In genomic region chr3:122001568-122001967, GRCm38 (mm10) we compare ENCODE assay signal across 24 mouse cellular contexts. TPM values are rescaled to one million over a fixed set of nuclear protein-coding genes. Genes with fewer than 3 reads are reported as not detected.
DNase-seq lines count a peak whose midpoint lies in the region; TF ChIP-seq lines count a peak whose summit lies in the region.
"Had no signal": no experiment of that assay in that cellular context is flagged by ENCODE, and none has a peak within 500 bp of the region (broad histone marks: within the 10 kb centered on the region; RNA-seq: fewer than 3 reads in every experiment).

No protein-coding gene starts in this region.

- TF ChIP-seq CTCF in gastrocnemius, adult 2 months (IDR thresholded peaks at IDR 0.05), result no peak

- intact Hi-C loops in gastrocnemius, adult 2 months (cut with DNase I), result no loop called here

- peak overlapping the region; percentile 76 for H3K27ac ChIP-seq in gastrocnemius, adult 2 months
- H3K27ac ChIP-seq: heart, embryonic 10.5 days; hindbrain, embryonic 12.5 days; layer of hippocampus, adult 2 months; neural tube, embryonic 12.5 days had no signal

- no peak for DNase-seq in gastrocnemius, adult 2 months
- DNase-seq in gastrocnemius, postnatal 25 days, result no peak
- DNase-seq in kidney, postnatal 10 days, result peak; percentile 36
- DNase-seq in kidney, adult 9 months, result no peak
- peak; percentile 45 for DNase-seq in embryo, embryonic 10 days (ENCODE audit: low spot score)
- DNase-seq in embryo, embryonic 9.5 days (ENCODE audit: extremely low spot score), result peak; percentile 17
- DNase-seq in yolk sac, embryonic 10.5 days (ENCODE audit: low spot score), result no peak
- no peak for DNase-seq in MN1 (ENCODE audit: low spot score)
- DNase-seq: cerebellum, adult 18-20 months; cerebellum, postnatal 25 days; forebrain, postnatal 0 days; heart, postnatal 10 days; kidney, adult 8-10 months; liver, postnatal 0 days; midbrain, embryonic 14.5 days; right cerebral cortex, postnatal 14 days; spleen, adult 18-20 months; thymus, postnatal 14 days had no signal

- peak overlapping the region; percentile 23; the same call in 1 of the 2 replicates for H3K4me3 ChIP-seq in gastrocnemius, adult 2 months
- H3K4me3 ChIP-seq: heart, embryonic 10.5 days; hindbrain, embryonic 12.5 days; layer of hippocampus, adult 2 months; megakaryocyte, embryonic 14.5 days; neural tube, embryonic 12.5 days had no signal

RNA-seq across cellular contexts. Expression of gene Abca4, which starts 42.7 kb away (rescaled TPM):
- under 1 TPM; 0.79 to 0.95 TPM for total RNA-seq in gastrocnemius, adult 2 months (2021)
- total RNA-seq in gastrocnemius, postnatal 25 days (2021), result 1 to 10 TPM in 1 of 2 experiments, under 1 TPM in 1; 0.64 to 1.1 TPM
- total RNA-seq: granulocyte monocyte progenitor cell, adult 5-6 weeks had no signal

RNA-seq across cellular contexts. Expression of gene Arhgap29, which starts 49.2 kb away (rescaled TPM):
- total RNA-seq in gastrocnemius, adult 2 months (2021), result 10 to 100 TPM; 14.0 to 15.6 TPM
- 10 to 100 TPM; 18.3 to 19.1 TPM for total RNA-seq in gastrocnemius, postnatal 25 days (2021)

Comparison
In these comparisons a context has a peak if more than half of its experiments do, and no peak if none do; other contexts are left out.
1. DNase-seq: peak in kidney, postnatal 10 days (single experiment), embryo, embryonic 10 days (single experiment) and embryo, embryonic 9.5 days (single experiment); none in gastrocnemius, adult 2 months (single experiment), gastrocnemius, postnatal 25 days (single experiment), kidney, adult 9 months (single experiment), yolk sac, embryonic 10.5 days (single experiment) and MN1 (single experiment).